Mouse (Mus musculus) adrenal gland, postnatal 14 days (tissue): ENCODE results near the gene Ddx42. TPM values are rescaled to one million over a fixed set of nuclear protein-coding genes. Genes with fewer than 3 reads are reported as not detected.
A peak's percentile ranks its signal among the peaks of the same experiment; 100 is the strongest.

ENCODE experiments used
- DNase-seq: peaks from one replicate; pipeline ENCODE4 v3.0.0; 2021; ENCODE audit warnings: mixed read lengths
- total RNA-seq: library from RNA; stranded (reverse); gene quantifications from 2 replicates; pipeline ENCODE4 v1.2.3, GENCODE M21; 2021

Gene Ddx42
- total RNA-seq, 1 experiment from 2014 or later = 51.5 TPM

DNA sequence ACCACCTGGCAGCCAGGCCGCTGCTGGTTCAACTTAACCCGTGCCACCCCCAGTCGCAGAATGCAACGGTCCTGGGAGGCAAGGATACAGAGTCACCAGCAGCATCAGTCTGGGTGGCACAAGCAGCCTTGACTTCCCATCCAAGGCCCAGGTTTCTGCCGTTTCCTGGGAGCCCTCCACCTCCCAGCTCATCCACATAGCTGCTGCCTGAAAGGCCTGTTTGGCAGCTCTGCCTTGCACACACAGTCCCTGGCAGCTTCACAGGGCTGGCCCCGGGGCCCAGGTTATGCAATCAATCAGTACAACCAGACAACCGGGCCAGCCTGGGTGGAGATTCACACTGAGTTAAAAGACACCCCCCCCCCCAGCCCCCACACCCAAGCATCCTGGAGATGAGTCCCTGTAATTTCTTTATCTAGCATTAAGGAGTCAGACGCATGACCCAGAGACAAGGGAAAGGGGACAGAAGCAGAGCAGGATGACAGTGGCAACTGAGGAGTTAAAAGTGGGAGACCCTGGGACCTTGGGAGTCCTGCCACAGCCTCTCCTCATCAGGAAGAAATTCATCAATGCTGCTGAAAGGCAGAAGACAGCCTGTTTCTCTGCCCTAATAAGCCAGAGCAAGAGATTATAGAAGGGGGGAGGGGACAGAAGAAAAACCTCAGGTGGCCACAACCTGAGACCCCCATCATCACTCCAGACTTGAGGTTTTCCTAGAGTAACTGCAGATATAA lies 51.8 kb downstream of the Ddx42 start:
- DNase-seq = peak; percentile 93

GRCm38 (mm10) chr11:106269060-106269431 lies 52.3 kb downstream of the Ddx42 start:
- DNase-seq = peak; percentile 57

GRCm38 (mm10) chr11:106271131-106271793 lies 54.5 kb downstream of the Ddx42 start:
- peak; percentile 46 for DNase-seq

- DNase-seq = peak; percentile 62
Observed at GRCm38 (mm10) chr11:106271794-106272643, 55.3 kb downstream of the Ddx42 start.

DNA sequence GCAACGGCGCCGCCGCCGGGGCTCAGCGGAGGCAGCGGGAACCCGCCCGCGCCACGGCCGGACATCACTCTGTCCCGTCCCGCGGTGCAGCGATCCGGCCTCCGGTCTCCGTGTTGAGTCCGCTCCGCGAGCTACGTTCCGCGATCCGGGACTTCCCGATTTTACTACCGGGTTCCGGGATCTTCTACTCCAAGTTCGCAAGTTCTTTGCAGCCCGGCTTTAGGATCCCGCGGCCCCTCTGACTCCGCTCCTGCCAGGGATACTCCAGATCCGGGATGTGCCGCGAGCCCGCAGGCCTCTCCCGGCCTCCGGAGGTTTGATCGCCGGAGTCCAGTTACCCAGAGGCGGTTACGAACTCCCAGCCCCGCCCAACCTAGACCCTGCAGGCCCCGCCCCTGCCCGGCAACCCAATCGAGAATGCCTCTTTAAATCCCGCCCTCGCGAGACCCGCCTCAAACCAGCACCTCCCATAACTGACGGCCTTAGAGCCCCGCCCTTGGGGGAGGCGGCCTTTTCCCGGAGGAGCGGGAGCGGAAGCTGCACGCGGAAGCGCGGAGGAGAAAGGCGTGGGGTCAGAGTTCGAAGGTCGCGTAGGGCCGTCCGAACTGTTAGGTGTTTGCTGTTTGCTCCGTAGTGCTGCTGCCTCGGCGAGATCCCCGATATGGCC lies 56.1 kb downstream of the Ddx42 start, which contains the start of gene Smarcd2:
Gene Smarcd2 (minus strand): TSS at position 329 of the 667 bp plus-strand sequence.
- DNase-seq = peak; percentile 100

DNA sequence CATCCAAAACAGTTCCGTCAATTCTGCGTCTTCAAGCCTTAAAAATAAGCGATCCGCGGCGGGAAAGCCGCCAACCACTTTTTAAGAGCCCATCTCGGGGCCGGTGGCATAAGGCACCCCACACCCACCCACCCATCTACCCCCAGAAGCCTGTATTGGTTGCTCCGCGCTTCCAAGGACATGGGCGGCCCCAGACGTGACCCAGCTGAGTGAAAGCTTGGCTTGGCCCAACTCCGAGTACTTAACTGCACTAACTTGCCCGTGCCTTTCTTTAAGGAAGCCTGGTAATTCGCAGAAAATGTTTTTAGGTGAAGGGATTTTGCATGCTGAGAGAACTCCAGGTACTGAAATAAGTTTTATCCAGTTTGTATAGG lies 56.6 kb downstream of the Ddx42 start:
- peak; percentile 66 for DNase-seq

DNA sequence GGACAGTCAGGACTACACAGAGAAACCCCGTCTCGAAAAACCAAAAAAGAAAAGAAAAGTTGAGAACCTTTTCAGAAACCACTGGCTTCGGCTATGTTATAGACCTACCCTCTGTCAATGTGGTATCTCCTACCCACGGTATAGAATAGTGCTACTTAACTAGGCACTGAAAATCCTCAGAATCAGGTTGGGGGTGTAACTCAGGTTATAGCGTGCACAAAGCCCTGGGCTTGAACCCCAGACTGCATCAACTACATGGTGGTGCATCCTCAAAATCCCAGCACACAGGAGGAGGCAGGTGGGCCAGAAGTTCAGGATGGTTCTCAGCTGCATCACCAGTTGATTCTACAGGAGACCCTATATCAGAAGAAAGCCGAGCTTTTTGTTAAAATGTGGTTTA lies 57.1 kb downstream of the Ddx42 start:
- no peak for DNase-seq

DNA sequence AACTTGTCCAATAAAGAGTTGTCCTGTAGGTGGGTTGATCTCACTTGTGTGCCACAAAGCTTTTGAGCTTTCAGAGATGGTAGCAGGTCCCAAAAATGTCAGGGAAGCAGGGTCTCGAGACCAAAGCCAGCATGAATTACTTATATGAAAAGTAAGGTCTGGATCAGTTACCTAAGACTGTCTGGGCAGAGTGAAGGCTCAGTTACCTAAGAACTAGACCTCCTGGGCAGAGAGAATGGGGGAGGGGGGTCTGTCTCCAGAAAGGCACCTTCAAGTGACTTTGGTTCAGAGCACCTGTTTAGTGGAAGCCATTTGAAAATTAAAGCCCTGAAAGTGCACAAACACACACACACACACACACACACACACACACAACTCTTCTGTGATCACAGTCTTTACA lies 57.6 kb downstream of the Ddx42 start:
- DNase-seq = no peak

GRCm38 (mm10) chr11:106274971-106275411 lies 58.3 kb downstream of the Ddx42 start:
- peak; percentile 68 for DNase-seq

DNA sequence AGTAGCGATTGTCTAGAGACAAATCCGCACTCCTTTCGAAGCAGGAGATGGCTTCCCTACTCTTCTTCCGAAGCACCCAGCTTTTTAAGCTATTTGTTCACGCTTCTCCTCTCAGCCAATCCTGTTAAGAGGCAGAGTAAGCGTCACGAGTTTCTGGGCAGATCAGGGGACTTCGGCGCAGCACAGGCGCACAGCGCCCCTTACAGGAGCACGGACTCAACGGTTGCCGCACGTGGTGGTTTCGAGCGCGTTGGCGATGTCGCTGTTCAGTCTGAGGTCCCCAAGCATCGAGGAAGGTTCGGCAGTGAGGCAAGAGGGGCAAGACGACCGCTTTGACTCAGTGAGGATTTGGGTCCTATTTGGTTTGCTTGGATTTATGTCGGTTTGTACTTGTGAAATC lies 59.7 kb downstream of the Ddx42 start, which contains the start of gene Tcam1:
Gene Tcam1 (plus strand): TSS at position 219 of the 400 bp plus-strand sequence.
- peak; percentile 96 for DNase-seq

- DNase-seq = no peak
Observed at GRCm38 (mm10) chr11:106282452-106282851, 65.7 kb downstream of the Ddx42 start.

DNA sequence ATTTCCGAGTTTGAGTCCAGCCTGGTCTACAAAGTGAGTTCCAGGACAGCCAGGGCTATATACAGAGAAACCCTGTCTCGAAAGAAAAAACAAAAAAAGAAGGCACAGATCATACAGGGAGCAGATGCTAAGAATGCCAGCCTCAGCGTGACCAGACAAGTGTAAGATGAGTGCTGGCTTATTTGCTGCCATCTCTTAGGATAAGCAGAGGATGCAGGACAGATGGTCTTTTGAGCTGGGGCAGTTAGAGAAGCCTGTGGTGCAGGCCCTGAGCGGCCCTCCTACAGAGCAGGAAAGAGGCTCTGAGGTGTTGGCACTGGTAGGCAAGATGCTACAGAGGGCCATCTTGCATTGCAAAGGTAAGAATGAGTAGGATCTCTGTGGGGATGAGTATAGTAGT lies 66.6 kb downstream of the Ddx42 start:
- no peak for DNase-seq

GRCm38 (mm10) chr11:106284126-106284525 lies 67.4 kb downstream of the Ddx42 start:
- DNase-seq = peak; percentile 48

GRCm38 (mm10) chr11:106286206-106286605 lies 69.5 kb downstream of the Ddx42 start:
- no peak for DNase-seq

DNA sequence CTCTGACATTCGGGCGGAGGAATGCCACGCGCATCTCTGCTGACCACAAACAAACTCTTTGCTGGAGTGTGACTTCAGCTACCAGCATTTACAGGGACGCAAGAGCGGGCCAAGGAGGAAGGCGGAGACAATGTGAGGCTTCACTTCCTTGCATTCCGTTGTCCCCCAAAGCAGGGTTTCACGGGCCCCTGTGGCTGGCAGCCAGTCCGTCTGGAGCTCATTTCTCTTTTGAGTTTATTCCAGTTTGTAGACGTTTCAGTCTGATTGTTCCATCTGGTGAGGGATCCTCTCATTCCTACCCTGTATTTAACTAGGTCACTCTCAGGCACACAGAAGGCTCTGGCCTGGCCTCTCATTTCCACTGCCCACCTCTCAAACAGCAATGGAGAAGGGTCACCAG lies 70.3 kb downstream of the Ddx42 start:
- DNase-seq = no peak

DNA sequence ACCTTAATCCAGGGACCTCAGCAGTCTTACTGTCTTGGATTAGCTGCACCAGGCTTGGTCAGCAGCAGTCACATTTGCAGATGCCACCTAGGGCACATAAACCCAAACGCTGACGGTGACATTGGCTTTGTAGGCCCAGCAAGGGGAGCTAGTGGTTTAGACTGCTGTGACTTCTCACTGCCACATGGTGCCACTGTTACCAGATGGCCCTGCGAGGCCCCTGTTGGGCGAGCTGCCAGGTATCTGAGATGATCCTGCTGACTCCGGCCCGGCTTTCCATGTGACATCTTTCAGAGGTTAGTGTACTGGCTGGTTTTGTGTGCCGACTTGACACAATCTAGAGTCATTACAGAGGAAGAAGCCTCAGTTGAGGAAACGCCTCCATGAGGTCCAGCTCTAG lies 72.6 kb downstream of the Ddx42 start:
- DNase-seq = peak; percentile 94

DNA sequence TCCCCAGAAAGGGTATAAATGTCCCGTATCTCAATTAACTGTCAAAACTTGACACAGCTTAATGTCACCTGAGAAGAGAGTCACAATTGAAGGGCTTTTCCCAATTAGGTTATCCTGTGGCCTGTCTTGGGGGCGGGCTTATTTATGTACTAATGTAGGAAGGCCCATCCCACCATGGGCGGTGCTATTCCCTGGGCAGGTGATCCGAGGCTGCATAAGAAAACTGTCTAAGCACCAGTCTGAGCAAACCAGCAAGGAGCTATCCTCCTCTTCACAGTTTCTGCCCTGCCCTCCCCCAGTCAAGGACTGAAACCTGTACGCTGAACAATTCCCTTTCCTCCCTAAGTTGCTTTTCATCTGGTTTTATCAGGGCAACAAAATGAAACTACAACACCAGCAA lies 73.7 kb downstream of the Ddx42 start:
- DNase-seq = no peak

DNA sequence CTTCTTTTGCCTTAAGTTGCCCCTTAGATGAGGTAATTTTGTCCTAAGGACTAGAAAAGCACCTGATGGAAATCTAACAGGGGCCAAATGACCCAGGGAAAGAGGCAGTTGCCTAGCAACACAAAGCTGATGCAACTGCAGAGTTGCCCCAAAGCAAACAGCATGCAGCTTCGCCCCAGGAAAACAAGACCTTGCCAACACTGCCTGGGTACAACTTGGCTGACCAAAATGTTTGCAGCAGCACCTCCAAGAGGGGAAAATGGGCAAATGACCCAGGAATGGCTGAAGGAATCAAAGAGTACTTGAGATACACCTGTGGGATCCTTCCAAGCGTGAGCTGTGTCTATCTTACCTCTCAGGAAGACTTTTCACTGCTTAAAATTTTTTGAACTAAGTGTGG lies 75.1 kb downstream of the Ddx42 start:
- DNase-seq = peak; percentile 27
